In the genomic region with DNA sequence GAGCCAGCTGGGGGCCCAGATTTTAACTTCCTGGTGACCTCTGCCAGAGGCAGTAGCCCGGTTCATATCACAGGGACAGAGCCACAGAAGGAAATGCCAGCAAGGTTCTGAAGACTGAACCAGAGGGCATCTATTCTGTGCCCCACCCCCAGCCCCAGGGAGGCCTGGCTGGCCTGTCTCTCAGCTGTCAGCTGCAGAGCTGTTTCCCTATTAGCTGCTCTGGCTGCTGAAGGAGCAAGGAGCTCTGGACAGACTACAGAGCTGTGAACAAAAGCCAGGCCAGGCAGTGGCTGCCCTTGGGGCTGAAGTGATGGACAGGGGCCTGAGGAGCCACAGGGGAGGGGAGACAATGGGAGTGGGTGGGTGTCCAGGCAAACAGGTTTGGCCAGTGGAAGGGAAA, we compare ENCODE assay signal across 9 mouse cellular contexts. TPM values are rescaled to one million over a fixed set of nuclear protein-coding genes. Genes with fewer than 3 reads are reported as not detected.
DNase-seq lines count a peak whose midpoint lies in the region; ATAC-seq and TF ChIP-seq lines count a peak whose summit lies in the region.
"Had no signal": no experiment of that assay in that cellular context is flagged by ENCODE, and none has a peak within 500 bp of the region (broad histone marks: within the 10 kb centered on the region; RNA-seq: fewer than 3 reads in every experiment).

No protein-coding gene starts in this region.

- H3K4me1 ChIP-seq in heart, embryonic 14.5 days (ENCODE audit: control insufficient read depth in 2 of 2, insufficient read depth in 2 of 2, low read length in 2 of 2), result peaks cover 95 to 100% of the 10 kb centered on the region in 2 experiments
- H3K4me1 ChIP-seq in intestine, postnatal 0 days (replicated peaks; ENCODE audit: control insufficient read depth, insufficient read depth, low read length), result peaks cover 10% of the 10 kb centered on the region

- intact Hi-C loops in heart, postnatal 10 days (cut with DNase I), result no loop called here

- H3K27ac ChIP-seq in heart, embryonic 14.5 days (replicated peaks in 1 of 2; ENCODE audit: control insufficient read depth in 1 of 2, insufficient read depth in 1 of 2, low read depth in 2 of 2, low read length in 2 of 2), result peak overlapping the region; percentile 99 to 100
- H3K27ac ChIP-seq in intestine, postnatal 0 days (ENCODE audit: low read depth, low read length), result no peak overlapping the region

- no peaks in the 10 kb centered on the region for H3K9me3 ChIP-seq in heart, embryonic 14.5 days (ENCODE audit: control insufficient read depth, low read length)
- H3K9me3 ChIP-seq in intestine, postnatal 0 days (ENCODE audit: control insufficient read depth), result no peaks in the 10 kb centered on the region

- ATAC-seq in heart, embryonic 14.5 days (ENCODE audit: insufficient number of reproducible peaks, insufficient read depth, low FRiP score, low read depth), result peak; percentile 4; the same call in 1 of the 2 replicates
- ATAC-seq in intestine, postnatal 0 days, result no peak; the same call in 1 of the 2 replicates

- no peaks in the 10 kb centered on the region for H3K27me3 ChIP-seq in heart, embryonic 14.5 days (ENCODE audit: control insufficient read depth, insufficient read depth, low read length)
- no peaks in the 10 kb centered on the region for H3K27me3 ChIP-seq in C2C12 (ENCODE audit: control insufficient read depth, insufficient read depth, insufficient read length)
- H3K27me3 ChIP-seq in intestine, postnatal 0 days (replicated peaks; ENCODE audit: control insufficient read depth, insufficient read depth, low read length), result no peaks in the 10 kb centered on the region

- peaks cover 92% of the 10 kb centered on the region for H3K79me2 ChIP-seq in C2C12 (ENCODE audit: control insufficient read depth, insufficient read depth)

- peak overlapping the region; percentile 75 for H3K9ac ChIP-seq in heart, embryonic 14.5 days (ENCODE audit: low read length)
- H3K9ac ChIP-seq in intestine, postnatal 0 days (ENCODE audit: low read depth, low read length), result 0 out of 2 replicates have a peak overlapping the region, but pooled peaks have one; percentile 1

- TF ChIP-seq CTCF in C2C12 (IDR thresholded peaks at IDR 0.05; ENCODE audit: control insufficient read depth, insufficient read depth, insufficient read length), result no peak
- TF ChIP-seq CTCF in intestine, postnatal 0 days (IDR thresholded peaks at IDR 0.05; ENCODE audit: low read depth), result no peak

- H3K4me2 ChIP-seq in heart, embryonic 14.5 days (ENCODE audit: low read length), result peak overlapping the region; percentile 54
- H3K4me2 ChIP-seq in intestine, postnatal 0 days (replicated peaks; ENCODE audit: low read depth), result no peak overlapping the region

- no peak for DNase-seq in heart, postnatal 10 days
- peak; percentile 62 for DNase-seq in cerebellum, adult 9-10 months
- no peak for DNase-seq in spleen, postnatal 10 days (ENCODE audit: low spot score in 2 of 2)
- no peak for DNase-seq in adrenal gland, adult 8-10 months
- DNase-seq in adrenal gland, postnatal 25 days, result no peak
- DNase-seq: gastrocnemius, postnatal 36 days had no signal

- H3K79me3 ChIP-seq in C2C12 (ENCODE audit: low read depth), result peaks cover 78% of the 10 kb centered on the region

- peak overlapping the region; percentile 71 for H3ac ChIP-seq in C2C12 (ENCODE audit: control insufficient read depth, insufficient read length, low read depth)

- no peak overlapping the region for H3K4me3 ChIP-seq in heart, embryonic 14.5 days (ENCODE audit: control insufficient read depth in 1 of 2, insufficient read depth in 1 of 2, low read depth in 1 of 2, low read length in 2 of 2)
- H3K4me3 ChIP-seq in C2C12 (ENCODE audit: insufficient read depth, poor library complexity, severe bottlenecking), result no peak overlapping the region
- no peak overlapping the region for H3K4me3 ChIP-seq in intestine, postnatal 0 days (ENCODE audit: low read depth, low read length)

- WGBS in heart, embryonic 14.5 days, result 0% methylated on average over 1 of the region's 1 CpGs
- WGBS in intestine, postnatal 0 days, result 13% methylated on average over 1 of the region's 1 CpGs

- no peaks in the 10 kb centered on the region for H3K36me3 ChIP-seq in heart, embryonic 14.5 days (ENCODE audit: control insufficient read depth, insufficient read depth, low read length)
- peaks cover 32% of the 10 kb centered on the region for H3K36me3 ChIP-seq in C2C12 (ENCODE audit: control insufficient read depth, insufficient read depth)
- no peaks in the 10 kb centered on the region for H3K36me3 ChIP-seq in intestine, postnatal 0 days (ENCODE audit: control insufficient read depth, insufficient read depth)

TF ChIP-seq in C2C12, 6 proteins besides CTCF, POLR2A, EP300 and RAD21:
- TF ChIP-seq MAX (IDR thresholded peaks at IDR 0.05) (no peak), FOSL1 (IDR thresholded peaks at IDR 0.05; ENCODE audit: insufficient read depth, low read length, poor library complexity, severe bottlenecking) (no peak), MYOD1 (IDR thresholded peaks at IDR 0.05; ENCODE audit: control insufficient read depth, insufficient read length, low read depth) (no peak), USF1 (IDR thresholded peaks at IDR 0.05; ENCODE audit: low read depth) (no peak), CEBPB (IDR thresholded peaks at IDR 0.05; ENCODE audit: low read depth) (no peak), MYOG (IDR thresholded peaks at IDR 0.05; ENCODE audit: control insufficient read depth, extremely low read depth, insufficient read length) (no peak)

RNA-seq across cellular contexts. Expression of a gene that starts 15.5 kb away (rescaled TPM):
- 11.5 and 13.3 TPM in 2 replicates for polyA plus RNA-seq in heart, embryonic 14.5 days (2014; fragmentation: Nextera tagmentation; extraction: Ambion mirVana)
- 10 to 100 TPM; 35.3 to 47.0 TPM for total RNA-seq in heart, postnatal 10 days (2021)
- 142 TPM for polyA plus RNA-seq in C2C12 (2012; fragmentation: generic; extraction: Trizol)
- 2.5 and 2.6 TPM in 2 replicates for polyA plus RNA-seq in intestine, postnatal 0 days (2015; fragmentation: Nextera tagmentation; extraction: Ambion mirVana)
- total RNA-seq in adrenal gland, adult 8-10 months (2022), result 1 to 10 TPM; 3.9 to 7.9 (median 6.1) TPM
- total RNA-seq in adrenal gland, postnatal 25 days (2021), result 5.5 and 8.0 TPM in 2 replicates
